In the genomic region with DNA sequence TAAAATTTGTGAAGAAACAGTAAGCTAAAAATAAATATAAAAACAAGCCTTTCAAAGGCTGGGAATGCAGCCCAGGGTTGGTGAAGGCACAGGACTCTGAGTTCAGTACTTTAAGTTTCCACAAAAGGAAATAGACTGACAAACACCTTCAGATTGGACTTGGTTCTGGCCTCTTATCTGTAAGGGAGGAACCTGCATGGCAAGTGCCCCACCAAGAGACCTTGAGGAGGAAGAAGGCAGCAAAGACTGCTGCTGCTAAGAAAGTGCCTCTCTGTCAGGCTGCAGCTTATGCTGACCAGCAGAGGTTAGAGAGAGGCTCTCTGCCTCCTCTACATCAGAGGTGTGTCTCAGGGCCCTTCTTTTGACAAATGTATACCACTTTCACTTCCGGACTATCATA, we compare ENCODE assay signal across 23 mouse cellular contexts.
DNase-seq lines count a peak whose midpoint lies in the region; ATAC-seq and TF ChIP-seq lines count a peak whose summit lies in the region.
"Had no signal": no experiment of that assay in that cellular context is flagged by ENCODE, and none has a peak within 500 bp of the region (broad histone marks: within the 10 kb centered on the region; RNA-seq: fewer than 3 reads in every experiment).

No protein-coding gene starts in this region.

- H3K9ac ChIP-seq in intestine, postnatal 0 days (ENCODE audit: low read depth, low read length) = no peak overlapping the region
- no peak overlapping the region for H3K9ac ChIP-seq in forebrain, embryonic 16.5 days (replicated peaks; ENCODE audit: low read depth, low read length)
- H3K9ac ChIP-seq: embryonic facial prominence, embryonic 12.5 days; forebrain, embryonic 15.5 days; hindbrain, embryonic 13.5 days; kidney, embryonic 15.5 days; liver, embryonic 12.5 days; lung, embryonic 15.5 days had no signal

- H3K9me3 ChIP-seq in intestine, postnatal 0 days (ENCODE audit: control insufficient read depth) = no peaks in the 10 kb centered on the region
- no peaks in the 10 kb centered on the region for H3K9me3 ChIP-seq in forebrain, embryonic 16.5 days (ENCODE audit: control insufficient read depth, low read length)
- H3K9me3 ChIP-seq: embryonic facial prominence, embryonic 12.5 days; forebrain, embryonic 15.5 days; hindbrain, embryonic 13.5 days; kidney, embryonic 15.5 days; liver, embryonic 12.5 days; lung, embryonic 15.5 days had no signal

- H3K27ac ChIP-seq in intestine, postnatal 0 days (ENCODE audit: low read depth, low read length) = peak overlapping the region; percentile 8; the same call in 1 of the 2 replicates
- H3K27ac ChIP-seq in forebrain, embryonic 16.5 days (ENCODE audit: low read length) = no peak overlapping the region
- H3K27ac ChIP-seq: embryonic facial prominence, embryonic 12.5 days; forebrain, embryonic 15.5 days; hindbrain, embryonic 13.5 days; kidney, embryonic 15.5 days; liver, embryonic 12.5 days; lung, embryonic 15.5 days had no signal

- ATAC-seq in intestine, postnatal 0 days = peak; percentile 71
- ATAC-seq in forebrain, embryonic 16.5 days = no peak
- ATAC-seq: forebrain, embryonic 15.5 days; inflammation-experienced regulatory T-cells, adult 6 months; liver, embryonic 12.5 days had no signal

- WGBS in intestine, postnatal 0 days = 67% methylated on average over 1 of the region's 1 CpGs
- 94% methylated on average over 1 of the region's 1 CpGs for WGBS in forebrain, embryonic 16.5 days

- no peaks in the 10 kb centered on the region for H3K27me3 ChIP-seq in intestine, postnatal 0 days (replicated peaks; ENCODE audit: control insufficient read depth, insufficient read depth, low read length)
- no peaks in the 10 kb centered on the region for H3K27me3 ChIP-seq in forebrain, embryonic 16.5 days (replicated peaks; ENCODE audit: control insufficient read depth, insufficient read depth, low read length)
- H3K27me3 ChIP-seq: CH12.LX; embryonic facial prominence, embryonic 12.5 days; forebrain, embryonic 15.5 days; hindbrain, embryonic 13.5 days; kidney, embryonic 15.5 days; liver, embryonic 12.5 days; lung, embryonic 15.5 days had no signal

- no peaks in the 10 kb centered on the region for H3K36me3 ChIP-seq in intestine, postnatal 0 days (ENCODE audit: control insufficient read depth, insufficient read depth)
- H3K36me3 ChIP-seq in forebrain, embryonic 16.5 days (ENCODE audit: control insufficient read depth, insufficient read depth) = no peaks in the 10 kb centered on the region
- H3K36me3 ChIP-seq: embryonic facial prominence, embryonic 12.5 days; forebrain, embryonic 15.5 days; hindbrain, embryonic 13.5 days; kidney, embryonic 15.5 days; liver, embryonic 12.5 days; lung, embryonic 15.5 days had no signal

- H3K4me3 ChIP-seq in intestine, postnatal 0 days (ENCODE audit: low read depth, low read length) = no peak overlapping the region
- H3K4me3 ChIP-seq in forebrain, embryonic 16.5 days (replicated peaks; ENCODE audit: low read length) = no peak overlapping the region
- H3K4me3 ChIP-seq: embryonic facial prominence, embryonic 12.5 days; erythroblast, embryonic 14.5 days; forebrain, embryonic 15.5 days; hindbrain, embryonic 13.5 days; kidney, embryonic 15.5 days; liver, embryonic 12.5 days; lung, embryonic 15.5 days had no signal

- no peak; the same call in 1 of the 2 replicates for TF ChIP-seq CTCF in intestine, postnatal 0 days (IDR thresholded peaks at IDR 0.05; ENCODE audit: low read depth)

- H3K4me2 ChIP-seq in intestine, postnatal 0 days (replicated peaks; ENCODE audit: low read depth) = no peak overlapping the region
- H3K4me2 ChIP-seq in forebrain, embryonic 16.5 days (ENCODE audit: low read length) = no peak overlapping the region
- H3K4me2 ChIP-seq: embryonic facial prominence, embryonic 12.5 days; forebrain, embryonic 15.5 days; heart, embryonic 11.5 days; hindbrain, embryonic 13.5 days; kidney, embryonic 15.5 days; liver, embryonic 12.5 days; lung, embryonic 15.5 days had no signal

- peak; percentile 13 for DNase-seq in adrenal gland, adult 2 months
- DNase-seq in adrenal gland, adult 8-10 months = no peak
- peak; percentile 24 for DNase-seq in ovary, postnatal 36 days (ENCODE audit: low spot score)
- DNase-seq in ovary, postnatal 10 days (ENCODE audit: low spot score) = no peak
- no peak for DNase-seq in kidney, adult 9 months
- DNase-seq: adrenal gland, postnatal 10 days; cerebellum, adult 9-11 months; heart, postnatal 10 days; kidney, postnatal 4 days; layer of hippocampus, adult 9-11 months; spleen, adult 18-20 months had no signal

- H3K4me1 ChIP-seq in intestine, postnatal 0 days (replicated peaks; ENCODE audit: control insufficient read depth, insufficient read depth, low read length) = 0 out of 2 replicates have a peak, but pooled peaks cover 2% of the 10 kb centered on the region
- H3K4me1 ChIP-seq in forebrain, embryonic 16.5 days (replicated peaks; ENCODE audit: control insufficient read depth, insufficient read depth, low read length) = no peaks in the 10 kb centered on the region
- H3K4me1 ChIP-seq: embryonic facial prominence, embryonic 12.5 days; forebrain, embryonic 15.5 days; kidney, embryonic 15.5 days; liver, embryonic 12.5 days; lung, embryonic 15.5 days had no signal

Comparison
In these comparisons a context has a peak if more than half of its experiments do, and no peak if none do; other contexts are left out.
1. DNase-seq: peak in adrenal gland, adult 2 months (single experiment) and ovary, postnatal 36 days (single experiment); none in adrenal gland, adult 8-10 months (single experiment), ovary, postnatal 10 days (single experiment) and kidney, adult 9 months (single experiment).